In the genomic region with DNA sequence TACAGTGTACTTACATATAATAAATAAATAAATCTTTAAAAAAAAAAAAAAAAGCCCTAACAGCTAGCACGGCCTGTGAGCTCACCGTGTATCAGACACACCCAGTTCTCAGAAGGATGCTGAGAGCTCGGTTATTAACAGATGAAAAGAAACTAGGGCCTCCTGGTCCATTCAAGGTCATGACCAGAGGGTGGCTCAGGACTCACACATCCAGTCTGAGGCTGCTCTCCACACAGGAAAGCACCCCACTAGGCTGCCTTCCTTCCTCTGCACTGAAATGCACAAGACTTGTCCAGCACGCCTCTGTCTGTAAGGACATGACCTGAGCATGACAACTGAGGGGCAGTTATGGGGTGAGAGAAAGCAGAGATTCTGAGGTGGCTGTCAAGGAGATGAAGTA, we compare ENCODE assay signal across 15 mouse cellular contexts. TPM values are rescaled to one million over a fixed set of nuclear protein-coding genes. Genes with fewer than 3 reads are reported as not detected.
A peak's percentile ranks its signal among the peaks of the same experiment; 100 is the strongest.
DNase-seq lines count a peak whose midpoint lies in the region; ATAC-seq and TF ChIP-seq lines count a peak whose summit lies in the region.
"Had no signal": no experiment of that assay in that cellular context is flagged by ENCODE, and none has a peak within 500 bp of the region (broad histone marks: within the 10 kb centered on the region; RNA-seq: fewer than 3 reads in every experiment).

No protein-coding gene starts in this region.

- H3K27me3 ChIP-seq in embryonic facial prominence, embryonic 13.5 days, result no peaks in the 10 kb centered on the region
- H3K27me3 ChIP-seq in embryonic facial prominence, embryonic 10.5 days (replicated peaks; ENCODE audit: low read depth, poor library complexity, severe bottlenecking), result no peaks in the 10 kb centered on the region
- no peaks in the 10 kb centered on the region for H3K27me3 ChIP-seq in intestine, embryonic 15.5 days (replicated peaks)
- no peaks in the 10 kb centered on the region for H3K27me3 ChIP-seq in intestine, postnatal 0 days (replicated peaks; ENCODE audit: control insufficient read depth, insufficient read depth, low read length)
- H3K27me3 ChIP-seq in lung, embryonic 16.5 days (ENCODE audit: control insufficient read depth, insufficient read depth, low read depth, low read length), result no peaks in the 10 kb centered on the region
- H3K27me3 ChIP-seq in limb, embryonic 13.5 days, result no peaks in the 10 kb centered on the region
- H3K27me3 ChIP-seq: forebrain, embryonic 13.5 days; neural tube, embryonic 15.5 days had no signal

- no peak for TF ChIP-seq CTCF in intestine, postnatal 0 days (IDR thresholded peaks at IDR 0.05; ENCODE audit: low read depth)
- TF ChIP-seq CTCF in lung, adult 2 months (IDR thresholded peaks at IDR 0.05; ENCODE audit: insufficient read depth, low read length), result no peak

- peaks cover 94% of the 10 kb centered on the region for H3K4me1 ChIP-seq in embryonic facial prominence, embryonic 13.5 days
- H3K4me1 ChIP-seq in embryonic facial prominence, embryonic 10.5 days, result peaks cover 85% of the 10 kb centered on the region
- peaks cover 80% of the 10 kb centered on the region for H3K4me1 ChIP-seq in intestine, embryonic 15.5 days (replicated peaks)
- H3K4me1 ChIP-seq in intestine, postnatal 0 days (replicated peaks; ENCODE audit: control insufficient read depth, insufficient read depth, low read length), result 0 out of 2 replicates have a peak, but pooled peaks cover 11% of the 10 kb centered on the region
- peaks cover 86% of the 10 kb centered on the region for H3K4me1 ChIP-seq in lung, embryonic 16.5 days (replicated peaks; ENCODE audit: control insufficient read depth, insufficient read depth, low read length)
- H3K4me1 ChIP-seq in lung, adult 2 months (ENCODE audit: control insufficient read depth, insufficient read depth, low read length), result peaks cover 67% of the 10 kb centered on the region
- peaks cover 95% of the 10 kb centered on the region for H3K4me1 ChIP-seq in limb, embryonic 13.5 days

- no peak for ATAC-seq in embryonic facial prominence, embryonic 13.5 days (ENCODE audit: insufficient number of reproducible peaks, insufficient read depth, low FRiP score, low TSS enrichment, low read depth)
- ATAC-seq in intestine, embryonic 15.5 days, result no peak
- no peak for ATAC-seq in intestine, postnatal 0 days
- ATAC-seq in lung, embryonic 16.5 days (ENCODE audit: low read depth), result no peak
- ATAC-seq in limb, embryonic 13.5 days (ENCODE audit: low FRiP score, low read depth), result no peak
- ATAC-seq: forebrain, embryonic 13.5 days had no signal

- no peak overlapping the region for H3K4me3 ChIP-seq in embryonic facial prominence, embryonic 13.5 days
- no peak overlapping the region for H3K4me3 ChIP-seq in embryonic facial prominence, embryonic 10.5 days
- H3K4me3 ChIP-seq in intestine, embryonic 15.5 days (replicated peaks), result no peak overlapping the region
- H3K4me3 ChIP-seq in intestine, postnatal 0 days (ENCODE audit: low read depth, low read length), result no peak overlapping the region
- no peak overlapping the region for H3K4me3 ChIP-seq in lung, embryonic 16.5 days (ENCODE audit: low read length)
- H3K4me3 ChIP-seq in lung, adult 2 months (replicated peaks; ENCODE audit: extremely low read depth, low read depth, low read length), result no peak overlapping the region
- no peak overlapping the region for H3K4me3 ChIP-seq in limb, embryonic 13.5 days
- H3K4me3 ChIP-seq: forebrain, embryonic 13.5 days; liver, embryonic 15.5 days; neural tube, embryonic 15.5 days had no signal

- no peak overlapping the region for H3K4me2 ChIP-seq in embryonic facial prominence, embryonic 13.5 days
- H3K4me2 ChIP-seq in intestine, embryonic 15.5 days (replicated peaks), result no peak overlapping the region
- no peak overlapping the region for H3K4me2 ChIP-seq in intestine, postnatal 0 days (replicated peaks; ENCODE audit: low read depth)
- H3K4me2 ChIP-seq in lung, embryonic 16.5 days (ENCODE audit: low read depth, low read length), result no peak overlapping the region
- no peak overlapping the region for H3K4me2 ChIP-seq in limb, embryonic 13.5 days (replicated peaks)
- H3K4me2 ChIP-seq: forebrain, embryonic 13.5 days; liver, embryonic 15.5 days; neural tube, embryonic 15.5 days had no signal

- H3K36me3 ChIP-seq in embryonic facial prominence, embryonic 13.5 days, result peaks cover 4% of the 10 kb centered on the region; the same call in 1 of the 2 replicates
- H3K36me3 ChIP-seq in embryonic facial prominence, embryonic 10.5 days (replicated peaks), result peaks cover 40% of the 10 kb centered on the region
- no peaks in the 10 kb centered on the region for H3K36me3 ChIP-seq in intestine, embryonic 15.5 days
- no peaks in the 10 kb centered on the region for H3K36me3 ChIP-seq in intestine, postnatal 0 days (ENCODE audit: control insufficient read depth, insufficient read depth)
- H3K36me3 ChIP-seq in lung, embryonic 16.5 days (ENCODE audit: control insufficient read depth, insufficient read depth, low read length), result no peaks in the 10 kb centered on the region
- H3K36me3 ChIP-seq in limb, embryonic 13.5 days, result peaks cover 14% of the 10 kb centered on the region
- H3K36me3 ChIP-seq: G1E; liver, embryonic 15.5 days; neural tube, embryonic 15.5 days had no signal

- 0 out of 2 replicates have a peak overlapping the region, but pooled peaks have one; percentile 98 for H3K27ac ChIP-seq in embryonic facial prominence, embryonic 13.5 days
- no peak overlapping the region for H3K27ac ChIP-seq in embryonic facial prominence, embryonic 10.5 days (replicated peaks)
- 0 out of 2 replicates have a peak overlapping the region, but pooled peaks have one; percentile 7 for H3K27ac ChIP-seq in intestine, embryonic 15.5 days
- H3K27ac ChIP-seq in intestine, postnatal 0 days (ENCODE audit: low read depth, low read length), result no peak overlapping the region
- H3K27ac ChIP-seq in lung, embryonic 16.5 days (ENCODE audit: low read length), result peak overlapping the region; percentile 19; the same call in 1 of the 2 replicates
- H3K27ac ChIP-seq in limb, embryonic 13.5 days, result no peak overlapping the region
- H3K27ac ChIP-seq: forebrain, embryonic 13.5 days; liver, embryonic 15.5 days; neural tube, embryonic 15.5 days had no signal

- no peaks in the 10 kb centered on the region for H3K9me3 ChIP-seq in embryonic facial prominence, embryonic 13.5 days
- no peaks in the 10 kb centered on the region for H3K9me3 ChIP-seq in embryonic facial prominence, embryonic 10.5 days
- H3K9me3 ChIP-seq in intestine, embryonic 15.5 days, result no peaks in the 10 kb centered on the region
- no peaks in the 10 kb centered on the region for H3K9me3 ChIP-seq in intestine, postnatal 0 days (ENCODE audit: control insufficient read depth)
- H3K9me3 ChIP-seq in lung, embryonic 16.5 days (ENCODE audit: control insufficient read depth, low read length), result no peaks in the 10 kb centered on the region
- no peaks in the 10 kb centered on the region for H3K9me3 ChIP-seq in limb, embryonic 13.5 days
- H3K9me3 ChIP-seq: forebrain, embryonic 13.5 days; G1E; liver, embryonic 15.5 days; neural tube, embryonic 15.5 days had no signal

- H3K9ac ChIP-seq in embryonic facial prominence, embryonic 13.5 days, result no peak overlapping the region
- no peak overlapping the region for H3K9ac ChIP-seq in intestine, embryonic 15.5 days
- H3K9ac ChIP-seq in intestine, postnatal 0 days (ENCODE audit: low read depth, low read length), result no peak overlapping the region
- H3K9ac ChIP-seq in lung, embryonic 16.5 days (ENCODE audit: low read length), result no peak overlapping the region; the same call in 1 of the 2 replicates
- 0 out of 2 replicates have a peak overlapping the region, but pooled peaks have one; percentile 4 for H3K9ac ChIP-seq in limb, embryonic 13.5 days
- H3K9ac ChIP-seq: forebrain, embryonic 13.5 days; liver, embryonic 15.5 days; neural tube, embryonic 15.5 days had no signal

- TF ChIP-seq POLR2A in lung, adult 2 months (IDR thresholded peaks at IDR 0.05; ENCODE audit: borderline replicate concordance, extremely low read depth, low read depth, low read length), result no peak

- no peak for DNase-seq in embryonic facial prominence, embryonic 10.5 days (ENCODE audit: low spot score)
- DNase-seq in lung, adult 2 months, result no peak
- DNase-seq in urinary bladder, postnatal 14 days (ENCODE audit: low spot score), result no peak
- DNase-seq: adrenal gland, postnatal 36 days; cerebellum, postnatal 36 days; retina, postnatal 1 day had no signal

- WGBS in embryonic facial prominence, embryonic 13.5 days, result 62% methylated on average over 4 of the region's 4 CpGs
- WGBS in embryonic facial prominence, embryonic 10.5 days, result 81% methylated on average over 4 of the region's 4 CpGs
- WGBS in intestine, embryonic 15.5 days, result 44% methylated on average over 4 of the region's 4 CpGs
- WGBS in intestine, postnatal 0 days, result 24% methylated on average over 4 of the region's 4 CpGs
- 36% methylated on average over 4 of the region's 4 CpGs for WGBS in lung, embryonic 16.5 days
- WGBS in lung, adult 2 months, result 38% methylated on average over 4 of the region's 4 CpGs
- WGBS in limb, embryonic 13.5 days, result 50% methylated on average over 4 of the region's 4 CpGs

RNA-seq across cellular contexts. Expression of gene Smad6, which starts 50.3 kb away (rescaled TPM):
- 16.7 and 17.4 TPM in 2 replicates for polyA plus RNA-seq in embryonic facial prominence, embryonic 13.5 days (2015; fragmentation: Nextera tagmentation; extraction: Ambion mirVana)
- 7.2 and 7.3 TPM in 2 replicates for polyA plus RNA-seq in embryonic facial prominence, embryonic 10.5 days (2016; fragmentation: Nextera tagmentation; extraction: Ambion mirVana)
- polyA plus RNA-seq in intestine, embryonic 15.5 days (2015; fragmentation: Nextera tagmentation; extraction: Ambion mirVana), result 11.9 and 13.0 TPM in 2 replicates
- 5.4 and 6.1 TPM in 2 replicates for polyA plus RNA-seq in intestine, postnatal 0 days (2015; fragmentation: Nextera tagmentation; extraction: Ambion mirVana)
- polyA plus RNA-seq in lung, embryonic 16.5 days (2015; fragmentation: Nextera tagmentation; extraction: Ambion mirVana), result 6.8 and 8.6 TPM in 2 replicates
- polyA plus RNA-seq in lung, adult 2 months (2012; rRNA removed), result 260 and 369 TPM in 2 replicates
- 10.8 and 11.0 TPM in 2 replicates for polyA plus RNA-seq in limb, embryonic 13.5 days (2015; fragmentation: Nextera tagmentation; extraction: Ambion mirVana)

Comparison
In these comparisons a context has a peak if more than half of its experiments do, and no peak if none do; other contexts are left out.
1. H3K27ac ChIP-seq: peak in embryonic facial prominence, embryonic 13.5 days (single experiment), intestine, embryonic 15.5 days (single experiment) and lung, embryonic 16.5 days (single experiment); none in embryonic facial prominence, embryonic 10.5 days (single experiment), intestine, postnatal 0 days (single experiment) and limb, embryonic 13.5 days (single experiment).
2. RNA of gene Smad6, which starts 50.3 kb away (polyA plus RNA-seq): 260 to 369 TPM in lung, adult 2 months; 16.7 to 17.4 TPM in embryonic facial prominence, embryonic 13.5 days, 11.9 to 13.0 TPM in intestine, embryonic 15.5 days, 10.8 to 11.0 TPM in limb, embryonic 13.5 days, 6.8 to 8.6 TPM in lung, embryonic 16.5 days, 7.2 to 7.3 TPM in embryonic facial prominence, embryonic 10.5 days and 5.4 to 6.1 TPM in intestine, postnatal 0 days; every median in the first group is over 10 times any median in the second.